Mouse (Mus musculus): ENCODE data around the gene 1700102P08Rik. TPM values are rescaled to one million over a fixed set of nuclear protein-coding genes. Genes with fewer than 3 reads are reported as not detected.

The 1700102P08Rik gene
- polyA plus RNA-seq (2017; shearing (Covaris generic)) = 1.9 TPM

DNA sequence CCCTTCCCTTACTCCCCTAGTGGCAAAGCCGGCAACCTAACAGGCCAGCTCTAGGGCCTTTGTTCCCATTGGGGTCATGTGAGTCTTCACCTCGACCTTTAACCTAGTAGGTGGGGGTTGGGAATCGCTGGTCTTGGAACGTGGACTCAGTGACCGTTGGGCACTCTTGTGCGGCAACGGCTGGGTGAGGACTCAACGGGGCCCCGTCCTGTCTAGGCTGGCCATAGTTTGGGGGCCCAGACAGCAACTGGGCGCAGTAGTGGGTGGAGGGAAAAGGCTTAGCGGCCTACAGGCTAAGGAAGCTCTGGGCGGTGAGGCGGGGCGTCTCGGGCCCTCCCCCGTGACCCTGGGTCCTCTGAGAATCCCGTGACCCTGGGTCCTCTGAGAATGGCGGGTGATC, at the start of gene 1700102P08Rik:
TSS of gene 1700102P08Rik (plus strand) at position 130 of the 400 bp plus-strand sequence.

GRCm38 (mm10) chr9:108347540-108348289, 44.9 kb upstream of the 1700102P08Rik start, which contains the start of gene Usp4:
Usp4 (plus strand) TSS chr9:108347853.

DNA sequence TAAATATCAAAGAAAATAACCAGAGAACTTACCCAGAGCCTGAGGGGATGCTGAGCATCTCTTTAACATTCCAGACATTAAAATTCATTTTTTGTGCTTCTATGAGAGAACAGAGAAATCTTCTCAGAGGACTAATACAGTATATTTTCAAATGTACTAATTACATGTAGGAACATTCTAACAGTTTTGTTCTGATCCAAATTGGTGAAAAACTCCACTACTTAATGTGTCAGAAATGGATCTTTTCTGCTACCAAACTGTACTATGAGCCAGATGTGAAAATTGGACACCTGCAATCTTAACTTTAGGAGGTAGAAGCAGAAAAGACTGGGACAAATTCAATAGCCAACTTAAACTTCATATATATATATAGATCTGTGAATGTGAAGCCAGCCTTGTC, 35.8 kb downstream of the 1700102P08Rik start, which contains the start of gene Ccdc36:
TSS of gene Ccdc36 (minus strand) at position 101 of the 400 bp plus-strand sequence.

GRCm38 (mm10) chr9:108436182-108436581, 43.6 kb downstream of the 1700102P08Rik start, which contains the start of gene BC048562:
BC048562 (plus strand) TSS chr9:108436482.

Other genes with a start within 250 kb of the 1700102P08Rik start
- 0.12 TPM for gene Bsn, start 202.4 kb upstream of the 1700102P08Rik start, polyA plus RNA-seq (2017; shearing (Covaris generic))
- 25.2 TPM for gene Dag1, start 128.8 kb upstream of the 1700102P08Rik start, polyA plus RNA-seq (2017; shearing (Covaris generic))
- 2.8 TPM for gene Nicn1, start 102.4 kb upstream of the 1700102P08Rik start, polyA plus RNA-seq (2017; shearing (Covaris generic))
- gene Amt, start 96.0 kb upstream of the 1700102P08Rik start, polyA plus RNA-seq (2017; shearing (Covaris generic)) = 0.32 TPM
- 480 TPM for gene Rhoa, start 86.7 kb upstream of the 1700102P08Rik start, polyA plus RNA-seq (2017; shearing (Covaris generic))
- gene Tcta, start 86.6 kb upstream of the 1700102P08Rik start, polyA plus RNA-seq (2017; shearing (Covaris generic)) = 8.6 TPM
- gene Gpx1, start 53.9 kb upstream of the 1700102P08Rik start, polyA plus RNA-seq (2017; shearing (Covaris generic)) = 219 TPM
- gene Usp4, start 45.0 kb upstream of the 1700102P08Rik start, polyA plus RNA-seq (2017; shearing (Covaris generic)) = 119 TPM
- gene Ccdc36, start 35.7 kb downstream of the 1700102P08Rik start, polyA plus RNA-seq (2017; shearing (Covaris generic)) = 0.11 TPM
- gene BC048562, start 43.7 kb downstream of the 1700102P08Rik start, polyA plus RNA-seq (2017; shearing (Covaris generic)) = not detected
- gene Ccdc71, start 67.7 kb downstream of the 1700102P08Rik start, polyA plus RNA-seq (2017; shearing (Covaris generic)) = 43.7 TPM
- 13.7 TPM for gene Klhdc8b, start 68.8 kb downstream of the 1700102P08Rik start, polyA plus RNA-seq (2017; shearing (Covaris generic))
- gene Lamb2, start 86.9 kb downstream of the 1700102P08Rik start, polyA plus RNA-seq (2017; shearing (Covaris generic)) = 0.57 TPM
- 208 TPM for gene Usp19, start 97.8 kb downstream of the 1700102P08Rik start, polyA plus RNA-seq (2017; shearing (Covaris generic))
- gene Qars, start 114.9 kb downstream of the 1700102P08Rik start, polyA plus RNA-seq (2017; shearing (Covaris generic)) = 76.9 TPM
- gene Qrich1, start 124.0 kb downstream of the 1700102P08Rik start, polyA plus RNA-seq (2017; shearing (Covaris generic)) = 193 TPM
- gene Impdh2, start 167.5 kb downstream of the 1700102P08Rik start, polyA plus RNA-seq (2017; shearing (Covaris generic)) = 128 TPM
- gene Ndufaf3, start 174.6 kb downstream of the 1700102P08Rik start, polyA plus RNA-seq (2017; shearing (Covaris generic)) = 19.7 TPM
- 67.8 TPM for gene Dalrd3, start 177.1 kb downstream of the 1700102P08Rik start, polyA plus RNA-seq (2017; shearing (Covaris generic))
- 33.6 TPM for gene Wdr6, start 185.9 kb downstream of the 1700102P08Rik start, polyA plus RNA-seq (2017; shearing (Covaris generic))
- 9.8 TPM for gene P4htm, start 204.9 kb downstream of the 1700102P08Rik start, polyA plus RNA-seq (2017; shearing (Covaris generic))

Measured in naive thymus-derived CD4-positive, alpha-beta T cell, adult 5 months (primary cell).